Mouse (Mus musculus): ENCODE measurements around the gene Mdga1. TPM values are rescaled to one million over a fixed set of nuclear protein-coding genes. Genes with fewer than 3 reads are reported as not detected.
"Not testable (repeated sequence)": the region's sequence is repeated elsewhere in the genome, so short reads cannot be mapped to it uniquely, and the experiment has no call there.

Gene Mdga1
- polyA plus RNA-seq, 1 experiment, result 2.2 TPM

- Histone ChIP-seq H3K4me1 (ENCODE audit: control insufficient read depth, insufficient read depth, low read length) (no peaks in the 10 kb centered on the region), H3K4me3 (ENCODE audit: insufficient read depth, low read length) (no peak overlapping the region), H3K27ac (ENCODE audit: insufficient read depth, low read depth, low read length) (no peak overlapping the region)
- TF ChIP-seq CTCF (IDR thresholded peaks at IDR 0.05; ENCODE audit: low read depth, low read length) (no peak), POLR2A (IDR thresholded peaks at IDR 0.05; ENCODE audit: borderline replicate concordance, low read depth, low read length) (no peak)
Observed at GRCm38 (mm10) chr17:29784820-29785219, 185.1 kb downstream of the Mdga1 start.

- H3K4me1 ChIP-seq (ENCODE audit: control insufficient read depth, insufficient read depth, low read length); H3K27ac ChIP-seq (ENCODE audit: insufficient read depth, low read depth, low read length); H3K4me3 ChIP-seq (ENCODE audit: insufficient read depth, low read length): not testable (repeated sequence)
Observed at GRCm38 (mm10) chr17:29781472-29781871, 188.4 kb downstream of the Mdga1 start.

GRCm38 (mm10) chr17:29778021-29778420 lies 191.9 kb downstream of the Mdga1 start:
- no peak overlapping the region for H3K27ac ChIP-seq (ENCODE audit: insufficient read depth, low read depth, low read length)
- TF ChIP-seq POLR2A (IDR thresholded peaks at IDR 0.05; ENCODE audit: borderline replicate concordance, low read depth, low read length), result no peak
- no peak for TF ChIP-seq CTCF (IDR thresholded peaks at IDR 0.05; ENCODE audit: low read depth, low read length)
- H3K4me1 ChIP-seq (ENCODE audit: control insufficient read depth, insufficient read depth, low read length), result no peaks in the 10 kb centered on the region
- H3K4me3 ChIP-seq (ENCODE audit: insufficient read depth, low read length), result no peak overlapping the region

Other genes starting within 250 kb of the Mdga1 start
- 73.5 and 80.4 TPM in 2 replicates for gene Zfand3, start 34.6 kb upstream of the Mdga1 start, polyA plus RNA-seq (2012; ENCODE audit: insufficient read depth, insufficient read length, missing spikeins)